In the genomic region with DNA sequence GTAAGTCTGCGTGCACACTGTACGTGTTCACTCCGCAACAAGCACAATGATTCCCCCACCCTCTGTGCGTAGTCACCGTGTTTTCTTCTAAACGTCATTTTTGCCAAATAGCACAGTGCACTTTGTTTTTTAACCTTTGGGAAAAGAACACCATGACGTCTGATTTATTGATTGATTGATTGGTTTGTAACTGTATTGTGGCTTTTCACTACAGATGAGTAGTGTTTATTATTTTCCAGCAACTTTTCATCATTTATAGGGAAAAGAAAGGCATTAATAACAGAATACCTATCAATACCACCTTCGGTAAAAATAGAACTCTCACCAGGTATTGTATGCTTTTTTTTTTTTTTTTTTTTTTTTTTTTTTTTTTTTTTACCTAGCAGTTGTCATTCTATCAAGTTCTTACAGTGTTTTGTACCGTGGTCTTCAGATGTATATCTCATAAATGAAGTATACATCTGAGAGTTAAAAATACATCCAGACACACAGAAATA, we compare ENCODE assay signal across 8 mouse cellular contexts. TPM values are rescaled to one million over a fixed set of nuclear protein-coding genes. Genes with fewer than 3 reads are reported as not detected.
DNase-seq lines count a peak whose midpoint lies in the region; ATAC-seq and TF ChIP-seq lines count a peak whose summit lies in the region.

No protein-coding gene starts in this region.

- no peak for TF ChIP-seq CTCF in lung, embryonic 14.5 days (IDR thresholded peaks at IDR 0.05; ENCODE audit: low read depth)
- TF ChIP-seq CTCF in olfactory bulb, adult 2 months (IDR thresholded peaks at IDR 0.05; ENCODE audit: insufficient read depth, low read depth, low read length), result no peak

- peak overlapping the region; percentile 83 for H3K4me3 ChIP-seq in lung, embryonic 14.5 days (ENCODE audit: low read depth, low read length)
- H3K4me3 ChIP-seq in embryonic facial prominence, embryonic 15.5 days (replicated peaks), result peak overlapping the region; percentile 89
- peak overlapping the region; percentile 86 for H3K4me3 ChIP-seq in limb, embryonic 13.5 days
- H3K4me3 ChIP-seq in olfactory bulb, adult 2 months (ENCODE audit: insufficient read depth, low read depth, low read length), result peak overlapping the region; percentile 87

- peak; percentile 48 for ATAC-seq in lung, embryonic 14.5 days (ENCODE audit: insufficient read depth)
- ATAC-seq in embryonic facial prominence, embryonic 15.5 days (ENCODE audit: insufficient number of reproducible peaks, low FRiP score, low TSS enrichment, low read depth), result no peak
- peak; percentile 26 for ATAC-seq in limb, embryonic 13.5 days (ENCODE audit: low FRiP score, low read depth)

- peak overlapping the region; percentile 84 for H3K4me2 ChIP-seq in lung, embryonic 14.5 days
- H3K4me2 ChIP-seq in embryonic facial prominence, embryonic 15.5 days (replicated peaks), result peak overlapping the region; percentile 82
- peak overlapping the region; percentile 81 for H3K4me2 ChIP-seq in limb, embryonic 13.5 days (replicated peaks)

- no peak for TF ChIP-seq POLR2A in olfactory bulb, adult 2 months (IDR thresholded peaks at IDR 0.05; ENCODE audit: insufficient read depth, low read depth, low read length)

- no peak for DNase-seq in lung, embryonic 14.5 days
- no peak for DNase-seq in lung, postnatal 25 days (ENCODE audit: low spot score)
- no peak for DNase-seq in urinary bladder, adult 18-20 months (ENCODE audit: low spot score in 2 of 2)
- DNase-seq in right cerebral cortex, postnatal 4 days, result no peak
- DNase-seq in natural killer cell, adult 2 months (ENCODE audit: low spot score in 2 of 2), result no peak

- no peaks in the 10 kb centered on the region for H3K9me3 ChIP-seq in lung, embryonic 14.5 days (ENCODE audit: low read depth, low read length)
- H3K9me3 ChIP-seq in embryonic facial prominence, embryonic 15.5 days (replicated peaks), result no peaks in the 10 kb centered on the region
- H3K9me3 ChIP-seq in limb, embryonic 13.5 days, result no peaks in the 10 kb centered on the region

- no peaks in the 10 kb centered on the region for H3K36me3 ChIP-seq in lung, embryonic 14.5 days (ENCODE audit: insufficient read depth)
- H3K36me3 ChIP-seq in embryonic facial prominence, embryonic 15.5 days, result no peaks in the 10 kb centered on the region
- H3K36me3 ChIP-seq in limb, embryonic 13.5 days, result no peaks in the 10 kb centered on the region

- 15% methylated on average over 9 of the region's 9 CpGs for WGBS in lung, embryonic 14.5 days
- 17% methylated on average over 9 of the region's 9 CpGs for WGBS in embryonic facial prominence, embryonic 15.5 days
- WGBS in limb, embryonic 13.5 days, result 16% methylated on average over 9 of the region's 9 CpGs
- 9% methylated on average over 9 of the region's 9 CpGs for WGBS in olfactory bulb, adult 2 months

- 0 out of 2 replicates have a peak, but pooled peaks cover 4% of the 10 kb centered on the region for H3K4me1 ChIP-seq in lung, embryonic 14.5 days (ENCODE audit: insufficient read depth)
- 0 out of 2 replicates have a peak, but pooled peaks cover 3% of the 10 kb centered on the region for H3K4me1 ChIP-seq in embryonic facial prominence, embryonic 15.5 days
- no peaks in the 10 kb centered on the region for H3K4me1 ChIP-seq in limb, embryonic 13.5 days
- H3K4me1 ChIP-seq in olfactory bulb, adult 2 months (ENCODE audit: control insufficient read depth, insufficient read depth, low read length), result no peaks in the 10 kb centered on the region

- no peaks in the 10 kb centered on the region for H3K27me3 ChIP-seq in lung, embryonic 14.5 days (ENCODE audit: insufficient read depth, low read length)
- no peaks in the 10 kb centered on the region for H3K27me3 ChIP-seq in embryonic facial prominence, embryonic 15.5 days
- no peaks in the 10 kb centered on the region for H3K27me3 ChIP-seq in limb, embryonic 13.5 days

- H3K9ac ChIP-seq in lung, embryonic 14.5 days, result peak overlapping the region; percentile 80
- H3K9ac ChIP-seq in embryonic facial prominence, embryonic 15.5 days, result peak overlapping the region; percentile 65
- peak overlapping the region; percentile 66 for H3K9ac ChIP-seq in limb, embryonic 13.5 days

- 0 out of 2 replicates have a peak overlapping the region, but pooled peaks have one; percentile 65 for H3K27ac ChIP-seq in lung, embryonic 14.5 days (ENCODE audit: low read depth)
- peak overlapping the region; percentile 85 for H3K27ac ChIP-seq in embryonic facial prominence, embryonic 15.5 days (replicated peaks)
- peak overlapping the region; percentile 63; the same call in 1 of the 2 replicates for H3K27ac ChIP-seq in limb, embryonic 13.5 days
- peak overlapping the region; percentile 70 for H3K27ac ChIP-seq in olfactory bulb, adult 2 months (ENCODE audit: insufficient read depth, low read depth, low read length)

RNA-seq across cellular contexts. Expression of gene C9orf72, which starts 0.6 kb away (rescaled TPM):
- polyA plus RNA-seq in lung, embryonic 14.5 days (2014; fragmentation: Nextera tagmentation; extraction: Ambion mirVana), result 14.6 and 16.3 TPM in 2 replicates
- polyA plus RNA-seq in embryonic facial prominence, embryonic 15.5 days (2015; fragmentation: Nextera tagmentation; extraction: Ambion mirVana), result 13.0 and 15.4 TPM in 2 replicates
- polyA plus RNA-seq in limb, embryonic 13.5 days (2015; fragmentation: Nextera tagmentation; extraction: Ambion mirVana), result 11.1 and 13.2 TPM in 2 replicates
- not detected in 2 replicates for polyA plus RNA-seq in olfactory bulb, adult 2 months (2012; ENCODE audit: insufficient read depth, insufficient read length, low replicate concordance, missing spikeins)

Comparison
In these comparisons a context has a peak if more than half of its experiments do, and no peak if none do; other contexts are left out.
1. RNA of gene C9orf72, which starts 0.6 kb away (polyA plus RNA-seq): 14.6 to 16.3 TPM in lung, embryonic 14.5 days, 13.0 to 15.4 TPM in embryonic facial prominence, embryonic 15.5 days and 11.1 to 13.2 TPM in limb, embryonic 13.5 days; not detected in olfactory bulb, adult 2 months; every median in the first group is over 10 times any median in the second.
2. Peak in every context shown above with its lines, with median percentiles within 50 percentile points of each other: H3K27ac ChIP-seq, H3K4me2 ChIP-seq, H3K4me3 ChIP-seq and H3K9ac ChIP-seq.